Mouse (Mus musculus) kidney, postnatal 25 days (tissue): ENCODE measurements around the gene Fam3c.
"Not testable (repeated sequence)": the region's sequence is repeated elsewhere in the genome, so short reads cannot be mapped to it uniquely, and the experiment has no call there.

ENCODE experiments used
- DNase-seq, 2 experiments: peaks; one replicate each; pipeline ENCODE4 v3.0.0; 2021; ENCODE audit warnings: mixed read lengths in 2 of 2

Gene Fam3c

GRCm38 (mm10) chr6:22289461-22290021, 66.5 kb downstream of the Fam3c start:
- DNase-seq = no peak

- DNase-seq = peak in 1 of 2 experiments; percentile 20
Measured at GRCm38 (mm10) chr6:22288737-22289460, 67.1 kb downstream of the Fam3c start.

- peak in 1 of 2 experiments; percentile 5 for DNase-seq
Measured at GRCm38 (mm10) chr6:22288004-22288736, 67.9 kb downstream of the Fam3c start, which contains the start of gene Wnt16. TSS of gene Wnt16 (plus strand) at chr6:22288227.

GRCm38 (mm10) chr6:22282405-22282804, 73.6 kb downstream of the Fam3c start:
- DNase-seq = no peak

- DNase-seq = peak; percentile 27 to 45
Measured at GRCm38 (mm10) chr6:22280217-22280861, 75.7 kb downstream of the Fam3c start.

GRCm38 (mm10) chr6:22277941-22278340, 78.1 kb downstream of the Fam3c start:
- no peak for DNase-seq

GRCm38 (mm10) chr6:22269840-22270521, 86.1 kb downstream of the Fam3c start:
- DNase-seq = no peak

GRCm38 (mm10) chr6:22268677-22269076, 87.4 kb downstream of the Fam3c start:
- DNase-seq = no peak

GRCm38 (mm10) chr6:22267807-22268667, 88.0 kb downstream of the Fam3c start:
- DNase-seq = no peak

GRCm38 (mm10) chr6:22266018-22266417, 90.0 kb downstream of the Fam3c start:
- no peak for DNase-seq

- not testable (repeated sequence) for DNase-seq
Measured at GRCm38 (mm10) chr6:22264094-22264493, 91.9 kb downstream of the Fam3c start.

- no peak for DNase-seq
Measured at GRCm38 (mm10) chr6:22262519-22262918, 93.5 kb downstream of the Fam3c start.

GRCm38 (mm10) chr6:22258784-22259183, 97.3 kb downstream of the Fam3c start:
- no peak for DNase-seq
